Mouse (Mus musculus) thymus, adult 2 months (tissue): Measurements from ENCODE around the gene Cdhr3.

Experiments
- CTCF ChIP-seq: fragments of 200-500 bp; IDR thresholded peaks from 2 replicates; pipeline ENCODE4 v1.5.1; 2012; ENCODE audit warnings: mild to moderate bottlenecking, control low read depth, low read length, moderate library complexity, borderline replicate concordance; ENCODE audit not compliant: control insufficient read depth, poor library complexity, insufficient read depth; ENCODE audit errors: extremely low read depth
- POLR2A ChIP-seq: fragments of 200-500 bp; IDR thresholded peaks from 2 replicates; pipeline ENCODE4 v1.6.1; 2012; ENCODE audit warnings: mild to moderate bottlenecking, low read length, control low read depth, moderate library complexity; ENCODE audit not compliant: control insufficient read depth, poor library complexity, insufficient read depth; ENCODE audit errors: extremely low read depth

DNA sequence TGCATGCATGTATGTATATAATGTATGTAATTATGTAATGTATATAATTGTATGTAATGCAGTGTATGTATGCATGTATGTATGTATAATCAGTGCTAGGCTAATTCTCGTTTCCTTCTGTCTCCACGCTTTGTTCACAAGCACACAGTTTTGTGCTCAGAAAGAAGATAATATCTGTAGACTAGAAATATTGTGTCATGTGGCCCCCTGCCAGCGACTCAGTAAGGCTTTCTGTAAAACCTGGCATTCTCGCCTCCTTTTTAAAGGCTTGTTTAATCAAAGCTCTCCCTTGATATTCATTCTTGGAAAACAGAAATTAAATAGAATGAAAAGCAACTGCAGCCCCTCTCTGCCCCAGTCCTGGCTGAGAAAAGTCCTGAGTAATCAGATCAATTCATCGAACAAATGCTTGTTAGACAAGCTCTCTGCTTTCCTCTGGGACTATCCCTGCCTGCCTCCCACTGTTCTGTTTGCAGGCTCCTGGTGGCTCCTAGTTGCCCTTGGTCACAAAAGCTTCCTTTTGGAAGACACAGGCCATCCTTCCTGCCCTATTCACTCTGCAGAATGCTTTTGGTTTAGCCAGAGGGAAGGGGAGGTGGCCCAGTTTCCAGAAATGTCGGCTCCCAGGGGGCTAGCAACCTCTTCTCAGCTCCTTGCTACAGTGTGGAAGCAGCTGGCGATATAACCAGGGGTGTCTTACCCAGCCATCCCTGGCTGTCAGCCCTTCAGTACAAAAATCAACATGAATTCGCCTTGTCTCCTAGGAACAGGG lies 20.6 kb downstream of the Cdhr3 start:
- TF ChIP-seq POLR2A, result no peak
- TF ChIP-seq CTCF, result no peak
